Mouse (Mus musculus) left cerebral cortex, postnatal 25 days (tissue): ENCODE data around the gene Arhgef3. TPM values are rescaled to one million over a fixed set of nuclear protein-coding genes. Genes with fewer than 3 reads are reported as not detected.

Source experiments
- DNase-seq, 2 experiments: peaks; one replicate each; pipeline ENCODE4 v3.0.0; 2022; ENCODE audit warnings: low spot score in 2 of 2, mixed read lengths in 1 of 2
- intact Hi-C: fragments of 180-260 bp; cut with DNase I; formaldehyde crosslinking; loops from one replicate; pipeline ENCODE4 v1.15.1; 2025
- total RNA-seq, 2 experiments: library from RNA; stranded (reverse); gene quantifications; 2 replicates each; pipeline ENCODE4 v1.2.3; 2021

The Arhgef3 gene
- total RNA-seq, 2 experiments from 2014 or later, result 61.9 to 62.2 TPM

DNA sequence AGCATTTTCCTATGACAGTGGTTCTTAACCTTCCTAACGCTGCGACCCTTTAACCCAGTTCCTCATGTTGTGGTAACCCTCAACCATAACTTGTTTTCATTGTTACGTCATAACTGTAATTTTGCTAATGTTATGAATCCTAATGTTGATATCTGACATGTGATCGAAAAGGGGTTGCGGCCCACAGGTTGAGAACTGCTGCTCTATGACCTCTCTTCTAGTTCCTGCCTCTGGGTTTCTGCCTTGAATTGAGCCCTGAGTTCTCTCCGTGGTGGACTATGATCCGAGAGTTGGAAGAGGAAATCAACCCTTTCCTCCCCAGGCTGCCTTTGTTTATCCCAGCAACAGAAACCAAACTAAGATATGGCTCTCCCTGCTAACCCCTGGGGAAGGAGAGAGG, 266.8 kb downstream of the Arhgef3 start:
- intact Hi-C loops, result no loop called here
- no peak for DNase-seq

DNA sequence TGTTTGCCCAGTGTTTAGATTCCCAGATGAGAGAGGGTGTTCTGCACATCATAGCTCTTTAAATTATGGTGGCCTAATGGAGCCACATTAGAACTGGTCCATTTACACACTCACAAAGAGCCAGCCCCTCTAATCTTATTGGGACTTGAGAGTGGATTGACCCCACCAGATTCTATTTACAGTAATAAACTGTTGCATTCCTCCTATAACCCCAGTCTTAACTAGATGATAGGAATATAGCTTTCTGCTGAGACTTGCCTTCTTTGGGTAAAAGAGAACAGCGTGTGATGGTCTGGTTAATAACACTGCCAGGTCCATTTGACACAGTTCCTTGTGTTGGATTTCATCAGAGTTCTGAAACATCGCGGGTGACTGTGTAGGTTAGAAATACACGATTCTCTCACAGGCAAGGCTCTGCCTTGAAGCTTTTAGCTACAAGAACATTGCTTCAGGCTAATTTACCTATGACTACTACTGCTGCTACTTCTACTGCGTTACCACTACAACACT, 268.7 kb downstream of the Arhgef3 start:
- intact Hi-C loops, result no loop called here
- DNase-seq, result no peak

- no peak for DNase-seq
- intact Hi-C loops, result no loop called here
These were observed 269.4 kb downstream of the Arhgef3 start for GRCm38 (mm10) chr14:27384143-27384542.

GRCm38 (mm10) chr14:27388616-27389015, 273.9 kb downstream of the Arhgef3 start:
- intact Hi-C loops, result no loop called here
- DNase-seq, result no peak

- intact Hi-C loops, result no loop called here
- DNase-seq, result no peak
These were observed 275.0 kb downstream of the Arhgef3 start for GRCm38 (mm10) chr14:27389722-27390121.

DNA sequence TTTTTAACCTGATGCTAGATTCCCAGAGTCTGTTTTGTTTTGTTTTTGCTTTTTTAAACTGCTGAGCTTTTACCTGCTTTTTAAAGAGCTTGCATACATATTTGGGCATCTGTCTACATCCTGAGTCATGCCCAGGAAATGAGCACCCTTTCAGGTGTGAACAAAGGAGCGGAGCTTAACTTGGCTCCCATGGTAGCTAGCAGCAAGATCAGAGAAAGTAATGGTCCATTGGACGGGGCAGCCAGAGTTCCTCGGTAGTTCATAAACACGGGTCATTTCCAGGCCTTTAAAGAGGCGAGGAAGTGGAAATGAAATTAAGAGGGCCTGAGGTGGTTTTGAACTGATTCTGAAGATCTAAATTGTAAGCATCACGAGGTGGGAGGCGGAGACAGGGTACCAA, 276.0 kb downstream of the Arhgef3 start:
- DNase-seq, result no peak
- intact Hi-C loops, result no loop called here

- DNase-seq, result no peak
- intact Hi-C loops, result no loop called here
These were observed 277.1 kb downstream of the Arhgef3 start for GRCm38 (mm10) chr14:27391776-27392308.

GRCm38 (mm10) chr14:27392660-27393059, 278.0 kb downstream of the Arhgef3 start:
- no peak for DNase-seq
- intact Hi-C loops, result no loop called here

DNA sequence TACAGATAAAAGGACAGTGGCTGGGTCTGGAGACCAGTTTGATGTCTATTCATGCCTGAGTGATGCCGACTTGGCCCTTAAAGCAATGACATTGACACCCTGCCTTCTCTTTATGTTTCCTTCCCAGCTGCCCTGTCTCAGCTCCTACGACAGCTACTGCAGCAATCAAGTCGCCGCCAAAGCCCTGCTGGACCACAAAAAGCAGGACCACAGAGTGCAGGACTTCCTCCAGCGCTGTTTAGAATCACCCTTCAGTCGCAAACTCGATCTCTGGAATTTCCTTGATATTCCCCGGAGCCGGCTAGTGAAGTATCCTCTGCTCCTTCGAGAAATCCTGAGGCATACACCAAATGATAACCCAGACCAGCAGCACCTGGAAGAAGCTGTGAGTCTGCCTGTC, 279.1 kb downstream of the Arhgef3 start:
- DNase-seq, result no peak
- intact Hi-C loops, result no loop called here

GRCm38 (mm10) chr14:27396424-27396823, 281.7 kb downstream of the Arhgef3 start:
- intact Hi-C loops, result no loop called here
- DNase-seq, result no peak

DNA sequence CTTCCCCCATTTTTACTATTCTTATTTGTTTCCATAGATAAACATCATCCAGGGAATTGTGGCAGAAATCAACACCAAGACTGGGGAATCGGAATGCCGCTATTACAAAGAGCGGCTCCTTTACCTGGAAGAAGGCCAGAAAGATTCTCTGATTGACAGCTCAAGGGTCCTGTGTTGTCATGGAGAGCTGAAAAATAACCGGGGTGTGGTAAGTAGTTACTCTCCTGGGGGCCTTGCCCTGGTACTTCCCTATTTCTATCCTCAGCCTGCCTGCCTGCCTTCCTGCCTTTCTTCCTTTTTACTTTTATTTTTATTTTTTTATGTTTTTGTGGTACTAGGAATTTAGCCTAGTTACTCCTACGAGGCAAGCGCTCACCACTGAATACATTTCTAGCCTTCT, 282.8 kb downstream of the Arhgef3 start:
- intact Hi-C loops, result no loop called here
- DNase-seq, result no peak

DNA sequence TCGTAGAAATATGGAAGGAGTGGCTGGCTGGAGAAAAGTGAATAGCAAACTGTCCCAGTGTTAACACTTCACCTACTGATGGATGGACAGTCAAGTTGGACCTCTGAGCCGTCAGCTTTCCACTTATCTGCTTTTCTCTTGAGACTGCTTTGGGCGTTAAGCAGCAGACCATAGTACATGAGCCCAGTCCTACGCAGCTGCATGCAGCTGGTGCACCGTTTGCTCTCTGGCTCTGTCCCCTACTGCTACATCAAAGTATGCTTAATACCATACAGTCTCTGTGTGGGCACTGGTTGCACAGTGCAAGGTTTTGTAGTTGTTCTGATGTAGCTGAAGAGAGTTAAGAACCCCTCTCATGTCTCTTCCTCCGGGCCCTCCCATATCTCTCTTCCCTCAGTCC, 285.8 kb downstream of the Arhgef3 start:
- intact Hi-C loops, result no loop called here
- DNase-seq, result no peak

DNA sequence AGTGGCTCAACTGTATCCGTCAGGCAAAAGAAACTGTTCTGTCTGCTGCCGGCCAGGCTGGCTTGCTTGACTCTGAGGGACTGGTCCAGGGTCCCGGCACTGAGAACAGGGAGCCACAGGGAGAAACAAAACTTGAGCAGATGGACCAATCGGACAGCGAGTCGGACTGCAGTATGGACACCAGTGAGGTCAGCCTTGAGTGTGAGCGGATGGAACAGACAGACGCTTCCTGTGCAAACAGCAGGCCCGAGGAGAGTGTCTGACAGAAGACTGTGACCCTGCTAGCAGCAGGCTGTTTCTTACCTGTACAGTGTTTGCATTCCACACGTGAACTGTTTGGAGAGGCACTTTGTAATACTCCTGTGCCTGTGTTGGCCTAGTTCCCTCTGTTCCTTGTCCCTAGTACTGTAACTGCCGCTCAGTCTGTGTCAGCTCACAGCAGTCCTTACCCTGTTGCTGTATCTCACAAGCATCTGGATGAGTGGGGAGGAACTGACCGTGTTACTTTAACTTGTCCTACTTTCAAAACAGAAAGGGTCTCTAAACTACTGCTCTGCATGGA, 287.1 kb downstream of the Arhgef3 start:
- intact Hi-C loops, result no loop called here
- no peak for DNase-seq

- DNase-seq, result no peak
- intact Hi-C loops, result no loop called here
These were observed 287.9 kb downstream of the Arhgef3 start for GRCm38 (mm10) chr14:27402332-27403250.

- intact Hi-C loops, result no loop called here
- no peak for DNase-seq
These were observed 290.8 kb downstream of the Arhgef3 start for GRCm38 (mm10) chr14:27405452-27405851.

- intact Hi-C loops, result no loop called here
These were observed 291.2 kb downstream of the Arhgef3 start for GRCm38 (mm10) chr14:27405947-27406346.

DNA sequence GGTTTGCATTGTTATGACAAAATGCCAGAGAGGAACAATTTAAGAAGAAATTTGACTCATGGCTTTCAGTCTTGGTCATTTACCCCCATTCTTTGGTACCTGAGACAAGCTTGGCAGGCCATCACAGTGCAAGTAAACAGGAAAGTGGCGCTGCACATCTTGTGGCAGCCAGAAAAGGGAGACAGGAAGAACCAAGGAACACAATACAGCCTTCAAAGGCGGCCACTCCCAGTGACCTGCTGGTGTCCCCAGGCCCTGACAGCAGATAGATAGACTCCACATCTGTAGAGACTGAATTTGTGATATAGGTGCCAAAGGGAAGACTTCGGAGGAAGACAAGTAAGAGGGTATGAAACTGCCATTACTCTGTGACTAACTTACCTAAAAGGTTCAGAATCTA, 293.5 kb downstream of the Arhgef3 start:
- DNase-seq, result no peak
- intact Hi-C loops, result no loop called here

More at GRCm38 (mm10) chr14:27405947-27406346, 291.2 kb downstream of the Arhgef3 start:
- no peak for DNase-seq

- DNase-seq, result no peak
- intact Hi-C loops, result loop anchor here (10.0 kb wide), 2 partner anchors 305 to 375 kb away; partner anchors contain the start of gene Il17rd
These were observed 295.0 kb downstream of the Arhgef3 start for GRCm38 (mm10) chr14:27409662-27410061.

- DNase-seq, result no peak
- intact Hi-C loops, result loop anchor here (10.0 kb wide), 2 partner anchors 307 to 377 kb away; partner anchors contain the start of gene Il17rd
These were observed 296.8 kb downstream of the Arhgef3 start for GRCm38 (mm10) chr14:27411492-27411891.

GRCm38 (mm10) chr14:27412699-27413098, 298.0 kb downstream of the Arhgef3 start:
- intact Hi-C loops, result loop anchor here (2.0 to 10.0 kb wide), 3 partner anchors 74 to 378 kb away; partner anchors contain the start of gene Il17rd

More at GRCm38 (mm10) chr14:27412699-27413098, 298.0 kb downstream of the Arhgef3 start:
- DNase-seq, result no peak
